ENCODE assay signal across 8 mouse cellular contexts in genomic region chr10:117676036-117676643, GRCm38 (mm10). TPM values are rescaled to one million over a fixed set of nuclear protein-coding genes. Genes with fewer than 3 reads are reported as not detected.
DNase-seq lines count a peak whose midpoint lies in the region; ATAC-seq lines count a peak whose summit lies in the region.

No protein-coding gene starts in this region.

- H3K4me1 ChIP-seq in embryonic facial prominence, embryonic 15.5 days, result peaks cover 27% of the 10 kb centered on the region
- H3K4me1 ChIP-seq in limb, embryonic 11.5 days (ENCODE audit: control insufficient read depth, insufficient read depth, low read length), result peaks cover 8% of the 10 kb centered on the region; the same call in 1 of the 2 replicates

- peak overlapping the region; percentile 44 for H3K4me2 ChIP-seq in embryonic facial prominence, embryonic 15.5 days (replicated peaks)
- peak overlapping the region; percentile 33 for H3K4me2 ChIP-seq in limb, embryonic 11.5 days (ENCODE audit: low read depth, severe bottlenecking)

- no peaks in the 10 kb centered on the region for H3K36me3 ChIP-seq in embryonic facial prominence, embryonic 15.5 days
- no peaks in the 10 kb centered on the region for H3K36me3 ChIP-seq in limb, embryonic 11.5 days (ENCODE audit: control insufficient read depth, insufficient read depth, low read length)

- 32% methylated on average over 19 of the region's 19 CpGs for WGBS in embryonic facial prominence, embryonic 15.5 days
- 38% methylated on average over 19 of the region's 19 CpGs for WGBS in limb, embryonic 11.5 days

- H3K27ac ChIP-seq in embryonic facial prominence, embryonic 15.5 days (replicated peaks), result no peak overlapping the region
- no peak overlapping the region for H3K27ac ChIP-seq in limb, embryonic 11.5 days (replicated peaks; ENCODE audit: low read depth, low read length)

- peak overlapping the region; percentile 24 for H3K4me3 ChIP-seq in embryonic facial prominence, embryonic 15.5 days (replicated peaks)
- H3K4me3 ChIP-seq in limb, embryonic 11.5 days (ENCODE audit: low read depth, low read length), result 0 out of 2 replicates have a peak overlapping the region, but pooled peaks have one; percentile 14

- peak; percentile 24 to 79 for DNase-seq in adrenal gland, adult (ENCODE audit: inconsistent age in 2 of 2, low spot score in 1 of 2)
- DNase-seq in adrenal gland, postnatal 4 days (ENCODE audit: low spot score in 2 of 2), result no peak
- peak; percentile 97 for DNase-seq in MN1 (ENCODE audit: low spot score)
- DNase-seq in induced T-regulatory cell, adult 2 months (ENCODE audit: low read depth), result peak; percentile 59
- no peak for DNase-seq in limb, embryonic 11.5 days (ENCODE audit: low spot score)
- DNase-seq in right cerebral cortex, adult 2 months (ENCODE audit: low spot score in 2 of 2), result peak; percentile 66 to 75
- DNase-seq in spleen, adult 12 weeks (ENCODE audit: low spot score), result no peak

- no peak overlapping the region for H3K9ac ChIP-seq in embryonic facial prominence, embryonic 15.5 days
- H3K9ac ChIP-seq in limb, embryonic 11.5 days (ENCODE audit: low read length), result no peak overlapping the region

- H3K9me3 ChIP-seq in embryonic facial prominence, embryonic 15.5 days (replicated peaks), result no peaks in the 10 kb centered on the region
- H3K9me3 ChIP-seq in limb, embryonic 11.5 days (ENCODE audit: control insufficient read depth, low read length), result no peaks in the 10 kb centered on the region

- ATAC-seq in embryonic facial prominence, embryonic 15.5 days (ENCODE audit: insufficient number of reproducible peaks, low FRiP score, low TSS enrichment, low read depth), result no peak; the same call in 1 of the 2 replicates
- ATAC-seq in limb, embryonic 11.5 days (ENCODE audit: insufficient number of reproducible peaks, low FRiP score, low TSS enrichment, low read depth), result no peak

- no peaks in the 10 kb centered on the region for H3K27me3 ChIP-seq in embryonic facial prominence, embryonic 15.5 days
- no peaks in the 10 kb centered on the region for H3K27me3 ChIP-seq in limb, embryonic 11.5 days (ENCODE audit: control insufficient read depth, insufficient read depth, low read length)

RNA-seq across cellular contexts. Expression of gene Mdm2, which starts 34.4 kb away (rescaled TPM):
- 10 to 100 TPM; 63.3 to 67.4 TPM for total RNA-seq in adrenal gland, postnatal 4 days (2021)
- 43.9 and 57.8 TPM in 2 replicates for polyA plus RNA-seq in embryonic facial prominence, embryonic 15.5 days (2015; fragmentation: Nextera tagmentation; extraction: Ambion mirVana)
- polyA plus RNA-seq in limb, embryonic 11.5 days (2014; fragmentation: Nextera tagmentation; extraction: Ambion mirVana), result 63.1 and 66.3 TPM in 2 replicates

RNA-seq across cellular contexts. Expression of gene Cpm, which starts 46.8 kb away (rescaled TPM):
- total RNA-seq in adrenal gland, postnatal 4 days (2021), result 10 to 100 TPM; 24.4 to 25.3 TPM
- 60.5 and 68.7 TPM in 2 replicates for polyA plus RNA-seq in embryonic facial prominence, embryonic 15.5 days (2015; fragmentation: Nextera tagmentation; extraction: Ambion mirVana)
- polyA plus RNA-seq in limb, embryonic 11.5 days (2014; fragmentation: Nextera tagmentation; extraction: Ambion mirVana), result 38.3 and 45.1 TPM in 2 replicates

Comparison
In these comparisons a context has a peak if more than half of its experiments do, and no peak if none do; other contexts are left out.
1. DNase-seq: peak in adrenal gland, adult (2 of 2), MN1 (single experiment), induced T-regulatory cell, adult 2 months (single experiment) and right cerebral cortex, adult 2 months (2 of 2); none in adrenal gland, postnatal 4 days (0 of 2), limb, embryonic 11.5 days (single experiment) and spleen, adult 12 weeks (single experiment).